Mouse (Mus musculus): ENCODE measurements around the gene Tspan33. TPM values are rescaled to one million over a fixed set of nuclear protein-coding genes. Genes with fewer than 3 reads are reported as not detected.
A peak's percentile ranks its signal among the peaks of the same experiment; 100 is the strongest.

Gene Tspan33
- polyA plus RNA-seq, 1 experiment from 2014 or later: 2.8 TPM

GRCm38 (mm10) chr6:29728035-29728434, 34.0 kb downstream of the Tspan33 start:
- Histone ChIP-seq H3K9me3 (replicated peaks; ENCODE audit: control insufficient read depth, low read length) (no peaks in the 10 kb centered on the region), H3K9ac (ENCODE audit: low read length) (no peak overlapping the region), H3K27me3 (ENCODE audit: control insufficient read depth, insufficient read depth, low read length) (no peaks in the 10 kb centered on the region), H3K4me1 (ENCODE audit: control insufficient read depth, insufficient read depth, low read length) (no peaks in the 10 kb centered on the region), H3K4me2 (ENCODE audit: low read depth, low read length) (no peak overlapping the region), H3K36me3 (ENCODE audit: control insufficient read depth, insufficient read depth) (no peaks in the 10 kb centered on the region), H3K4me3 (ENCODE audit: low read length) (no peak overlapping the region), H3K27ac (ENCODE audit: low read length) (no peak overlapping the region)
- ATAC-seq (replicated peaks; ENCODE audit: extremely low read depth, insufficient read depth, low FRiP score): no peak
- WGBS: 60% methylated on average over 3 of the region's 3 CpGs

- Histone ChIP-seq H3K4me1 (ENCODE audit: control insufficient read depth, insufficient read depth, low read length) (peaks cover 2% of the 10 kb centered on the region; the same call in 1 of the 2 replicates), H3K4me3 (ENCODE audit: low read length) (no peak overlapping the region), H3K27ac (ENCODE audit: low read length) (no peak overlapping the region), H3K4me2 (ENCODE audit: low read depth, low read length) (no peak overlapping the region), H3K9me3 (replicated peaks; ENCODE audit: control insufficient read depth, low read length) (no peaks in the 10 kb centered on the region), H3K36me3 (ENCODE audit: control insufficient read depth, insufficient read depth) (no peaks in the 10 kb centered on the region), H3K27me3 (ENCODE audit: control insufficient read depth, insufficient read depth, low read length) (no peaks in the 10 kb centered on the region), H3K9ac (ENCODE audit: low read length) (no peak overlapping the region)
- ATAC-seq (replicated peaks; ENCODE audit: extremely low read depth, insufficient read depth, low FRiP score): no peak
- WGBS: 68% methylated on average over 1 of the region's 1 CpGs
These were observed 35.5 kb downstream of the Tspan33 start for GRCm38 (mm10) chr6:29729491-29729890.

DNA sequence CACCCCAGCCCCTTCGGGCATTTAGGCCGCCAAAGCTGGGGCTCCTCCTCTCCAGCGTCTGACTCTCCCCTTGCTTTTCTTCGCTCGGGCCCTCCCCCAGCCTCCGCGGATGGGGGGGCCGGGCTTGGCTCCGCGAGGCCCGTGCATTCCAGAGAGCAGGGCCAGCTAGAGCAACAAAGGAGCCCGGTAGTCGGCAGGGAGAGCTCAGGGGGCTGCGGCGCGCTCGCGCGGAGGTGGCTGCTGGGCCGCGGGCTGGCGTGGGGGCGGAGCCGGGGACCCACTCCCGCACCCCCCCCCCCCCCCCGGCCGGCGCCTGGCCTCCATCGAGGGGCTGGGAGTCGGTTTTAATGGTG, 41.3 kb downstream of the Tspan33 start, which contains the start of gene Smo:
Gene Smo (plus strand): TSS at position 168 of the 353 bp plus-strand sequence.
- Histone ChIP-seq H3K9me3 (replicated peaks; ENCODE audit: control insufficient read depth, low read length) (no peaks in the 10 kb centered on the region), H3K4me3 (ENCODE audit: low read length) (peak within 1 kb of the TSS; percentile 97), H3K4me2 (ENCODE audit: low read depth, low read length) (peak within 1 kb of the TSS; percentile 86), H3K27ac (ENCODE audit: low read length) (peak within 1 kb of the TSS; percentile 97), H3K27me3 (ENCODE audit: control insufficient read depth, insufficient read depth, low read length) (no peaks in the 10 kb centered on the region), H3K4me1 (ENCODE audit: control insufficient read depth, insufficient read depth, low read length) (peaks cover 15% of the 10 kb centered on the region), H3K9ac (ENCODE audit: low read length) (peak within 1 kb of the TSS; percentile 97), H3K36me3 (ENCODE audit: control insufficient read depth, insufficient read depth) (no peaks in the 10 kb centered on the region)
- ATAC-seq (replicated peaks; ENCODE audit: extremely low read depth, insufficient read depth, low FRiP score): peak; percentile 94
- under 1% methylated on average over 25 of the region's 30 CpGs for WGBS

- no peaks in the 10 kb centered on the region for H3K36me3 ChIP-seq (ENCODE audit: control insufficient read depth, insufficient read depth)
- H3K27ac ChIP-seq (ENCODE audit: low read length): peak overlapping the region; percentile 97
- H3K9me3 ChIP-seq (replicated peaks; ENCODE audit: control insufficient read depth, low read length): no peaks in the 10 kb centered on the region
- no peaks in the 10 kb centered on the region for H3K27me3 ChIP-seq (ENCODE audit: control insufficient read depth, insufficient read depth, low read length)
- peaks cover 15% of the 10 kb centered on the region for H3K4me1 ChIP-seq (ENCODE audit: control insufficient read depth, insufficient read depth, low read length)
- H3K4me3 ChIP-seq (ENCODE audit: low read length): peak overlapping the region; percentile 97
- peak overlapping the region; percentile 86 for H3K4me2 ChIP-seq (ENCODE audit: low read depth, low read length)
- H3K9ac ChIP-seq (ENCODE audit: low read length): peak overlapping the region; percentile 97
- WGBS: under 1% methylated on average over 75 of the region's 75 CpGs
- peak; percentile 71 for ATAC-seq (replicated peaks; ENCODE audit: extremely low read depth, insufficient read depth, low FRiP score)
These were observed 41.8 kb downstream of the Tspan33 start for GRCm38 (mm10) chr6:29735689-29736451.

- Histone ChIP-seq H3K27me3 (ENCODE audit: control insufficient read depth, insufficient read depth, low read length) (no peaks in the 10 kb centered on the region), H3K4me2 (ENCODE audit: low read depth, low read length) (peak overlapping the region; percentile 86), H3K27ac (ENCODE audit: low read length) (peak overlapping the region; percentile 97), H3K4me3 (ENCODE audit: low read length) (peak overlapping the region; percentile 97), H3K36me3 (ENCODE audit: control insufficient read depth, insufficient read depth) (no peaks in the 10 kb centered on the region), H3K4me1 (ENCODE audit: control insufficient read depth, insufficient read depth, low read length) (peaks cover 15% of the 10 kb centered on the region), H3K9ac (ENCODE audit: low read length) (peak overlapping the region; percentile 97), H3K9me3 (replicated peaks; ENCODE audit: control insufficient read depth, low read length) (no peaks in the 10 kb centered on the region)
- no peak for ATAC-seq (replicated peaks; ENCODE audit: extremely low read depth, insufficient read depth, low FRiP score)
- 8% methylated on average over 13 of the region's 13 CpGs for WGBS
These were observed 42.8 kb downstream of the Tspan33 start for GRCm38 (mm10) chr6:29736610-29737458.

- Histone ChIP-seq H3K27me3 (ENCODE audit: control insufficient read depth, insufficient read depth, low read length) (no peaks in the 10 kb centered on the region), H3K4me2 (ENCODE audit: low read depth, low read length) (no peak overlapping the region), H3K36me3 (ENCODE audit: control insufficient read depth, insufficient read depth) (peaks cover 8% of the 10 kb centered on the region), H3K27ac (ENCODE audit: low read length) (no peak overlapping the region), H3K4me3 (ENCODE audit: low read length) (no peak overlapping the region), H3K4me1 (ENCODE audit: control insufficient read depth, insufficient read depth, low read length) (no peaks in the 10 kb centered on the region), H3K9me3 (replicated peaks; ENCODE audit: control insufficient read depth, low read length) (peaks cover 7% of the 10 kb centered on the region; the same call in 1 of the 2 replicates), H3K9ac (ENCODE audit: low read length) (no peak overlapping the region)
- no peak for ATAC-seq (replicated peaks; ENCODE audit: extremely low read depth, insufficient read depth, low FRiP score)
- WGBS: 90% methylated on average over 3 of the region's 3 CpGs
These were observed 57.6 kb downstream of the Tspan33 start for GRCm38 (mm10) chr6:29751466-29752152.

- ATAC-seq (replicated peaks; ENCODE audit: extremely low read depth, insufficient read depth, low FRiP score): no peak
- no peak overlapping the region for H3K4me3 ChIP-seq (ENCODE audit: low read length)
- no peaks in the 10 kb centered on the region for H3K27me3 ChIP-seq (ENCODE audit: control insufficient read depth, insufficient read depth, low read length)
- peaks cover 4% of the 10 kb centered on the region; the same call in 1 of the 2 replicates for H3K9me3 ChIP-seq (replicated peaks; ENCODE audit: control insufficient read depth, low read length)
- WGBS: 79% methylated on average over 11 of the region's 11 CpGs
- H3K9ac ChIP-seq (ENCODE audit: low read length): no peak overlapping the region
- H3K36me3 ChIP-seq (ENCODE audit: control insufficient read depth, insufficient read depth): peaks cover 18% of the 10 kb centered on the region
- no peaks in the 10 kb centered on the region for H3K4me1 ChIP-seq (ENCODE audit: control insufficient read depth, insufficient read depth, low read length)
- H3K27ac ChIP-seq (ENCODE audit: low read length): no peak overlapping the region
- H3K4me2 ChIP-seq (ENCODE audit: low read depth, low read length): no peak overlapping the region
These were observed 59.3 kb downstream of the Tspan33 start for GRCm38 (mm10) chr6:29753336-29753735.

GRCm38 (mm10) chr6:29756001-29756400, 62.0 kb downstream of the Tspan33 start:
- no peak overlapping the region for H3K4me3 ChIP-seq (ENCODE audit: low read length)
- ATAC-seq (replicated peaks; ENCODE audit: extremely low read depth, insufficient read depth, low FRiP score): no peak
- no peaks in the 10 kb centered on the region for H3K9me3 ChIP-seq (replicated peaks; ENCODE audit: control insufficient read depth, low read length)
- peaks cover 28% of the 10 kb centered on the region for H3K36me3 ChIP-seq (ENCODE audit: control insufficient read depth, insufficient read depth)
- no peaks in the 10 kb centered on the region for H3K27me3 ChIP-seq (ENCODE audit: control insufficient read depth, insufficient read depth, low read length)
- H3K4me2 ChIP-seq (ENCODE audit: low read depth, low read length): no peak overlapping the region
- no peak overlapping the region for H3K9ac ChIP-seq (ENCODE audit: low read length)
- no peak overlapping the region for H3K27ac ChIP-seq (ENCODE audit: low read length)
- no peaks in the 10 kb centered on the region for H3K4me1 ChIP-seq (ENCODE audit: control insufficient read depth, insufficient read depth, low read length)
- 86% methylated on average over 5 of the region's 5 CpGs for WGBS
